Mouse (Mus musculus) embryonic fibroblast, embryonic 13.5 days (primary cell): ENCODE measurements around the gene Helz2.

Source experiments
- CTCF ChIP-seq: IDR thresholded peaks from 2 replicates; pipeline ENCODE4 v1.5.1; 2011; ENCODE audit warnings: mild to moderate bottlenecking, control low read depth, low read length, moderate library complexity, borderline replicate concordance; ENCODE audit not compliant: insufficient read depth
- POLR2A ChIP-seq: IDR thresholded peaks from 2 replicates; pipeline ENCODE4 v1.6.1; 2011; ENCODE audit warnings: low read depth, mild to moderate bottlenecking, control low read depth, low read length, moderate library complexity

GRCm38 (mm10) chr2:181238861-181239260 lies 3.0 kb downstream of the Helz2 start:
- TF ChIP-seq CTCF: no peak
- no peak for TF ChIP-seq POLR2A
